ENCODE assay signal across 1 mouse cellular context in genomic region chr2:163489725-163490291, GRCm38 (mm10).
TF ChIP-seq lines count a peak whose summit lies in the region.

No protein-coding gene starts in this region.

TF ChIP-seq in myocyte, 11 proteins besides CTCF, POLR2A, EP300 and RAD21 (continued from another document):
- TF ChIP-seq CEBPB (IDR thresholded peaks at IDR 0.05; ENCODE audit: insufficient read depth, poor library complexity, severe bottlenecking): 0 out of 2 replicates have a peak, but pooled peaks have one; percentile 8
